Mouse (Mus musculus): ENCODE results near the gene Olfr348.

The Olfr348 gene

DNA sequence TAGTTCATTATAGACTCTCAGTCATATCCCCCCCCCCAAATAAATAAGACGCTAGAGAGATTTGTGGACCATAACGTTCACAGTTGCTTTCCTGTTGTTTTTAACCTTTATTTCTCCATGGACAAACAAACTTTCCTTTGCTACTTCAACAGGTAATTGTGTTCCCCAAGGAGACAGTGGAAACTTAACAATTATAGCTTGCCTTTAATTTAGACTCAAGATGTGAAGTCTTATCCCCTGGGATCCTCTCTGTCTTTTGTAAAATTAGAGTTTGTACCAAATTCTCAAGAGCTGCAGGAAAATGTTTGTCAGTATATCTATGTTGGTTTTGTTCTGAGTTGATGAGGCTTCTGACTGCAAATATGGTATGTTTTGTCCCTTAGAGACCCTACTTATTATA lies at the start of gene Olfr348:
Gene Olfr348 (plus strand): TSS at position 301 of the 400 bp plus-strand sequence.
- no peak for DNase-seq (ENCODE audit: low spot score)

DNA sequence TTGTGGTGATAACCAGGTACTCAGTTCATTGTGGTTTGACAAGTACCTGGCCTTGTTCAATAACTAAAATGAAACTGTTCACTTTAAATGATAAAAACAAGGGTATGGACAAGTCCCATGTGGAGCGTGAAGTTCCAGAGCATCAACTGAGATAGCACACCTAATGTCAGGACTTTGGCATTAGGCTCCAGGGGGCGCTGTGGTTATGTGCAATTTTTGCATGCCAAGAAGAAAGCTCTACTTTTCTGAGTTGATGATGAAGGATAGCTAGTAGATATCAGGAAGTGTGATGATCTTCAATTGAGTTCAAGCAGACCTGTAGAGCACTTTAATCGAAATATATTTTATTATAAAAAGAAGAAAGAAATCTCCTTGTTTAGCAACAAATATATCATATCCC lies 47.9 kb upstream of the Olfr348 start:
- DNase-seq (ENCODE audit: low spot score) = no peak

DNA sequence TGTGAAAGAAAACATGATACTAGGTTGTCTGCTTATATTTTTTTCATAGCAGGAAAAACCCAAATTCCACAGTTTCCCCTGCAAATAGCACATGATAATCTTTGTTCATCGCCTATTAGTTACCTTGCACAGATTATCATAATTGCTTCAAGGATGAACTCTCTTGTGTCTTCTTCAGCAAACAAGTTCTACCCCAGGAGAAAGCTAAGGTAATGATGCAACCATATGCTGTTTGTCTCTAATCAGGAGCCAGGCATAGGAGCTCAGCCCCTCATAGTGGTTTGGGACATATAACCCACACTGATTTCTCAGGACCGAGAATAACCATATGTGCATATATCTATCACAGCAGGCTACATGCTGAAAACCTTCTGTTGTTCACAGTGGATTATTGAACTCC lies 6.2 kb downstream of the Olfr348 start, which contains the start of gene Olfr50:
Gene Olfr50 (plus strand): TSS at position 301 of the 400 bp plus-strand sequence.
- no peak for DNase-seq (ENCODE audit: low spot score)

DNA sequence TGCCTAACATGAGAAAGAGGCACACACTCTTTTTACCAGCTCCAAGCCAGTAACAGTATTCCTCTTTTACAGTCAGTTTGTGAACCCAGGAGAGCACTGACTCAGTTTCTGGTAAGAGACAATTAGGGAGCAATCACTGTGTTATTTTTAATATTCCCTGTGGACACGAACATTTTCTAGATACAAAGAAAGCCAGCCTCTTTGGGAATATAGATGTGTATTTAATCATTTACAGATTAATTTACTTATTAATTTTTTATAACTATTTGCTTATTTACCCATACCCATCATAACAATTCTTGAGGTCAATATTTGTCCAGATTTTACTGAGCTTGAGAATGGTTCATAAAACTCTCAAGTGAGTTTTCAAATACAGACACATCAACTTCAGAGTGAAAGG lies 32.9 kb downstream of the Olfr348 start, which contains the start of gene Olfr3:
Gene Olfr3 (minus strand): TSS at position 101 of the 400 bp plus-strand sequence.
- no peak for DNase-seq (ENCODE audit: low spot score)

Measured in ovary, postnatal 14 days (tissue).